Mouse (Mus musculus): ENCODE measurements around the gene Olfr138. TPM values are rescaled to one million over a fixed set of nuclear protein-coding genes. Genes with fewer than 3 reads are reported as not detected.

Olfr138 gene
- polyA plus RNA-seq (2014; fragmentation: Nextera tagmentation; extraction: Ambion mirVana) = not detected in 2 replicates

GRCm38 (mm10) chr17:38260735-38261134 is at the start of gene Olfr138:
TSS of gene Olfr138 (plus strand) at chr17:38261035.
- H3K36me3 ChIP-seq (ENCODE audit: control insufficient read depth, insufficient read depth, low read length) = no peaks in the 10 kb centered on the region
- H3K9me3 ChIP-seq (ENCODE audit: control insufficient read depth, low read length) = no peaks in the 10 kb centered on the region
- H3K9ac ChIP-seq (ENCODE audit: low read length) = no peak within 1 kb of the TSS
- 81% methylated on average over 1 of the region's 1 CpGs for WGBS
- no peak within 1 kb of the TSS for H3K27ac ChIP-seq (ENCODE audit: low read depth, low read length)
- no peaks in the 10 kb centered on the region for H3K4me1 ChIP-seq (ENCODE audit: control insufficient read depth, insufficient read depth, low read length)
- DNase-seq (ENCODE audit: low spot score) = no peak
- ATAC-seq (ENCODE audit: insufficient read depth, low FRiP score, low TSS enrichment) = no peak
- H3K27me3 ChIP-seq (ENCODE audit: control insufficient read depth, insufficient read depth, low read length) = no peaks in the 10 kb centered on the region
- H3K4me2 ChIP-seq (ENCODE audit: low read depth) = no peak within 1 kb of the TSS
- no peak within 1 kb of the TSS for H3K4me3 ChIP-seq (ENCODE audit: low read depth, low read length)

GRCm38 (mm10) chr17:38307470-38307869 is 46.6 kb downstream of the Olfr138 start, which contains the start of gene Olfr137:
TSS of gene Olfr137 (minus strand) at chr17:38307570.
- Histone ChIP-seq H3K36me3 (ENCODE audit: control insufficient read depth, insufficient read depth, low read length) (no peaks in the 10 kb centered on the region), H3K9me3 (ENCODE audit: control insufficient read depth, low read length) (0 out of 2 replicates have a peak, but pooled peaks cover 4% of the 10 kb centered on the region), H3K4me2 (ENCODE audit: low read depth) (no peak within 1 kb of the TSS), H3K4me3 (ENCODE audit: low read depth, low read length) (no peak within 1 kb of the TSS), H3K27ac (ENCODE audit: low read depth, low read length) (no peak within 1 kb of the TSS), H3K27me3 (ENCODE audit: control insufficient read depth, insufficient read depth, low read length) (no peaks in the 10 kb centered on the region), H3K4me1 (ENCODE audit: control insufficient read depth, insufficient read depth, low read length) (no peaks in the 10 kb centered on the region), H3K9ac (ENCODE audit: low read length) (no peak within 1 kb of the TSS)
- DNase-seq (ENCODE audit: low spot score) = no peak
- no peak for ATAC-seq (ENCODE audit: insufficient read depth, low FRiP score, low TSS enrichment)

Other genes with a start within 250 kb of the Olfr138 start
- gene Olfr129, start 201.0 kb upstream of the Olfr138 start, polyA plus RNA-seq (2014; fragmentation: Nextera tagmentation; extraction: Ambion mirVana) = not detected in 2 replicates
- not detected in 2 replicates for gene Olfr130, start 197.1 kb upstream of the Olfr138 start, polyA plus RNA-seq (2014; fragmentation: Nextera tagmentation; extraction: Ambion mirVana)
- gene Olfr131, start 172.3 kb upstream of the Olfr138 start, polyA plus RNA-seq (2014; fragmentation: Nextera tagmentation; extraction: Ambion mirVana) = not detected in 2 replicates
- gene Olfr132, start 126.5 kb upstream of the Olfr138 start, polyA plus RNA-seq (2014; fragmentation: Nextera tagmentation; extraction: Ambion mirVana) = not detected in 2 replicates
- not detected in 2 replicates for gene Olfr133, start 115.8 kb upstream of the Olfr138 start, polyA plus RNA-seq (2014; fragmentation: Nextera tagmentation; extraction: Ambion mirVana)
- not detected in 2 replicates for gene Olfr134, start 89.6 kb upstream of the Olfr138 start, polyA plus RNA-seq (2014; fragmentation: Nextera tagmentation; extraction: Ambion mirVana)
- gene Olfr135, start 56.7 kb upstream of the Olfr138 start, polyA plus RNA-seq (2014; fragmentation: Nextera tagmentation; extraction: Ambion mirVana) = not detected in 2 replicates
- not detected in 2 replicates for gene Olfr137, start 46.5 kb downstream of the Olfr138 start, polyA plus RNA-seq (2014; fragmentation: Nextera tagmentation; extraction: Ambion mirVana)
- not detected in 2 replicates for gene Olfr136, start 68.8 kb downstream of the Olfr138 start, polyA plus RNA-seq (2014; fragmentation: Nextera tagmentation; extraction: Ambion mirVana)
- not detected in 2 replicates for gene Esp36, start 159.2 kb downstream of the Olfr138 start, polyA plus RNA-seq (2014; fragmentation: Nextera tagmentation; extraction: Ambion mirVana)

All from neural tube, embryonic 11.5 days (tissue).